Mouse (Mus musculus) hindbrain, embryonic 10.5 days (tissue): ENCODE results near the gene Zbtb25. TPM values are rescaled to one million over a fixed set of nuclear protein-coding genes. Genes with fewer than 3 reads are reported as not detected.

Experiments
- DNase-seq: peaks from one replicate; pipeline ENCODE4 v3.0.0-alpha.2; 2017; ENCODE audit warnings: low spot score
- H3K27ac ChIP-seq: fragments of 300-500 bp; sonication (generic); 2 replicates; pipeline ENCODE4 v1.5.1; 2016; ENCODE audit warnings: mild to moderate bottlenecking, moderate library complexity
- H3K27me3 ChIP-seq: fragments of 300-500 bp; sonication (generic); 2 replicates; pipeline ENCODE4 v1.6.1; 2016; ENCODE audit warnings: mild to moderate bottlenecking; ENCODE audit not compliant: poor library complexity, insufficient read depth, severe bottlenecking
- H3K36me3 ChIP-seq: fragments of 300-500 bp; sonication (generic); 2 replicates; pipeline ENCODE4 v1.6.1; 2016; ENCODE audit warnings: mild to moderate bottlenecking, moderate library complexity
- H3K4me1 ChIP-seq: fragments of 300-500 bp; sonication (generic); replicated peaks from 2 replicates; pipeline ENCODE4 v1.6.1; 2016; ENCODE audit warnings: mild to moderate bottlenecking
- H3K4me3 ChIP-seq: fragments of 300-500 bp; sonication (generic); 2 replicates; pipeline ENCODE4 v1.5.1; 2016; ENCODE audit warnings: mild to moderate bottlenecking, moderate library complexity
- H3K9me3 ChIP-seq: fragments of 300-500 bp; sonication (generic); 2 replicates; pipeline ENCODE4 v1.6.1; 2016; ENCODE audit warnings: mild to moderate bottlenecking, moderate library complexity
- WGBS: fragments of 180-500 bp; shearing (Covaris S2); methylation state at CpG from one replicate; pipeline ENCODE4 v1.1.7; 2016; 5-methylcytosine and 5-hydroxymethylcytosine counted together
- polyA plus RNA-seq: library from polyadenylated mRNA; unstranded; fragments of >200 nt; fragmentation: Nextera tagmentation; extraction: Ambion mirVana; gene quantifications from 2 replicates; pipeline ENCODE4 v1.2.1, GENCODE M21; 2016

The Zbtb25 gene
- polyA plus RNA-seq, 1 experiment from 2014 or later = 17.9 TPM

DNA sequence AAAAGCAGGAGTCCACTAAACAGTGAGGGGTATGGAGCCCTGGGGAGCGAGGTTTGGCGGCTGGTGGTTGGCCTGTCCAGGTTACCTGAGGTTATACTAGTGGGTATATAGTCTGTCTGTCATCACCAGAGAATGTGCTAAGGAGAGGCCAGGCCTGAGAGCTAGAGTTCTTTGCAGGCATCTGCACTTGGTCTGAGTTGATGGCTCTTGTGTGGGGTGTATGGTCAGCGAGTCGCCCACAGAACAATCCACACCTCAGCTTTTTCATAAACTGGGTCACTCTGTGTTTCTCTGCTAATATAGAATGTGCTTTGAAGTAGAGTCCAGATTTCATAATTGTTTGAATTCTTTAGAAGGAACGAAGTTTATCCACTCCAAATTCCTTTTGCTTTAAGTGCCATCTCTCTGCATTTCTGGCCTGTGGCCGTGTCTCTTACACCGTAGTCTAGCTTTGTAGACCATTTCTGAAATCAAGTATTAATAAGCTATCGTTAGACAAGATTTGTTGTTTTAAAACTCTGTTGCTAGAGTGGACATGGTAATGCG is 70.0 kb downstream of the Zbtb25 start:
- DNase-seq = no peak
- H3K27ac ChIP-seq = no peak overlapping the region
- H3K27me3 ChIP-seq = no peaks in the 10 kb centered on the region
- H3K9me3 ChIP-seq = no peaks in the 10 kb centered on the region
- H3K4me3 ChIP-seq = no peak overlapping the region
- WGBS = 94% methylated on average over 9 of the region's 9 CpGs
- H3K36me3 ChIP-seq = peaks cover 95% of the 10 kb centered on the region
- no peaks in the 10 kb centered on the region for H3K4me1 ChIP-seq

DNA sequence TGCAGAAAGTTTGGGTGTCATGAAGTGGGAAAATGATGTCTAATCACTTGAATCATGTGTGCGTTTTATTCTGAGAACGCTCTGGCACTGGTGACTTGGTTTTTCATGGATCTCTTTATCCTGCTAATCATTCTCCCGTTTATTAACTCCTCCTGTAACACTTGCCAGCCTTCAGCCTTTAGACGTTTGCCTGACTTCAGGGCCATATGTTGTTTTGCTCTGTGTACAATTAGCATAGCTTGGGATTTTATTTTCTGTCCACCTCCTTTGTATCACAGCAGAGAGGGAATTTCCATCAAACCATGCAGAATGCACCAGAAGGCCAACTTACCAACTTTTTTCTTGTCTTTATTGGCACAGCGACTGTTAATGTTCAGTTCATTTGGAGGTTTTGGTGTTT is 71.6 kb downstream of the Zbtb25 start:
- H3K4me1 ChIP-seq = no peaks in the 10 kb centered on the region
- H3K9me3 ChIP-seq = no peaks in the 10 kb centered on the region
- H3K27me3 ChIP-seq = no peaks in the 10 kb centered on the region
- no peak for DNase-seq
- peaks cover 91% of the 10 kb centered on the region for H3K36me3 ChIP-seq
- no peak overlapping the region for H3K4me3 ChIP-seq
- no peak overlapping the region for H3K27ac ChIP-seq
- WGBS = 88% methylated on average over 5 of the region's 5 CpGs

Other genes starting within 250 kb of the Zbtb25 start
- 0.07 and 0.24 TPM in 2 replicates for gene Esr2, start 192.3 kb downstream of the Zbtb25 start, polyA plus RNA-seq
- not detected in 2 replicates for gene Tex21, start 122.9 kb downstream of the Zbtb25 start, polyA plus RNA-seq
- gene Mthfd1, start 114.3 kb downstream of the Zbtb25 start, polyA plus RNA-seq = 62.5 and 85.6 TPM in 2 replicates
- 3.7 and 4.0 TPM in 2 replicates for gene Akap5, start 44.7 kb downstream of the Zbtb25 start, polyA plus RNA-seq
- 5.6 and 7.9 TPM in 2 replicates for gene Zbtb1, start 664 bp upstream of the Zbtb25 start, polyA plus RNA-seq
- 9.5 and 9.8 TPM in 2 replicates for gene Hspa2, start 34.6 kb upstream of the Zbtb25 start, polyA plus RNA-seq
- 1.1 and 1.5 TPM in 2 replicates for gene Ppp1r36, start 47.9 kb upstream of the Zbtb25 start, polyA plus RNA-seq
- 2.1 and 2.7 TPM in 2 replicates for gene Plekhg3, start 161.3 kb upstream of the Zbtb25 start, polyA plus RNA-seq